Mouse (Mus musculus): ENCODE measurements at regions not wholly inside any gene's neighbourhood (a gene's known extent, or its start where the extent isn't known, plus 50 kb on each side); places are given as distances from the start of the nearest gene placed in this dataset.

DNA sequence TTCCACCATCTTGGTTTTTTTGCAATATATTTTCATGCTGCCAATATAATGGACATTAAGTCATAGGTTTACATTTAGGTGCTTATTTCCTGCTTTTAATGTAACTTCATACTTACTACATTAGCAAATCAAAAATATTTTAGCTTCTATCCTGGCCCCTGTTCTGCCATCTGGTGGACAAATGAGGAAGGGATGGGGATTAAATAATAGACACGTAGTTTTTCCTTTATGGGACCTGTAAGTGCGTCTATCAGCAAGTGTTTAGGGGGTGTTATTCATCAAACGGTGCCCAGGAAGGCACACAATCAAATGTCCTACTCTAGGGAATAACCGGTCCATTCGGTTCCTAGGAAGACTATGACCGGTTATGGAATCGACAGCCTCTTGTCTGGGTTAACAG is 160.6 kb upstream of the Ccdc122 start:
- no peaks in the 10 kb centered on the region for H3K36me3 ChIP-seq (replicated peaks)
- peak overlapping the region; percentile 25; the same call in 1 of the 2 replicates for H3K27ac ChIP-seq (replicated peaks)
- no peak overlapping the region for H3K4me3 ChIP-seq
- peak; percentile 35 for DNase-seq (ENCODE audit: low spot score)
- H3K4me1 ChIP-seq: peaks cover 28% of the 10 kb centered on the region
- no peaks in the 10 kb centered on the region for H3K27me3 ChIP-seq (replicated peaks; ENCODE audit: low read depth, poor library complexity, severe bottlenecking)
- 61% methylated on average over 7 of the region's 7 CpGs for WGBS
- H3K9me3 ChIP-seq: no peaks in the 10 kb centered on the region

DNA sequence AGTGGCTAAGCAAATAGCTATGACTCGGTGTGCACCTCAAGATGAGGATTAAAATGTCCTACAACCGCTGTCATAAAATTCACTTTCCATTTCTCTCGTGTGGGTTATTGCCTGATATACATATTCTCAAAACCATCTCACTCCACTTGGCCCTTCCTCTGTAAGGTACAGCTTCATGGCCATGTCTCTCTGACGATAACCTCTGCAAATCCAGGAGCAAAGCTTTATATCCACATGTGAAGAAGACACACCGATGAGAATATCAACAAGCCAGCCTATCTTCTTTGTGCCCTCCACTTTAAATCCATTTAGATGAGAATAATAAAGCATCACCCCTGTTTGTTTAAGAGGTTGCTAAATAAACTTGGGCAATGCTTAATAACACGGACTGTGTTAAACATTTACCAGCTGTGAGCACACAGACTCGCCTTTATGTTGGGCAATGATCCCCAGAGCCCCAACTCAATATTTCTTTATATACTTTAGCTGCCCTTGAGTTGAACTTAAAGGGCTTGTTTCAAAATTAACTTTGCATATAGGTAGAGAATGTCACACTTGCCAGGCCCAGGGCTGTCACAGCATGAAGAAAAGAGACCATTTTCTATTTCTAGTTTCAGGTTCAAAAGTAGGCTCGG is 161.2 kb upstream of the Ccdc122 start:
- H3K4me1 ChIP-seq: peaks cover 28% of the 10 kb centered on the region
- no peaks in the 10 kb centered on the region for H3K36me3 ChIP-seq (replicated peaks)
- no peak overlapping the region for H3K4me3 ChIP-seq
- H3K27me3 ChIP-seq (replicated peaks; ENCODE audit: low read depth, poor library complexity, severe bottlenecking): no peaks in the 10 kb centered on the region
- H3K27ac ChIP-seq (replicated peaks): peak overlapping the region; percentile 71; the same call in 1 of the 2 replicates
- no peak for DNase-seq (ENCODE audit: low spot score)
- no peaks in the 10 kb centered on the region for H3K9me3 ChIP-seq
- 63% methylated on average over 8 of the region's 8 CpGs for WGBS

DNA sequence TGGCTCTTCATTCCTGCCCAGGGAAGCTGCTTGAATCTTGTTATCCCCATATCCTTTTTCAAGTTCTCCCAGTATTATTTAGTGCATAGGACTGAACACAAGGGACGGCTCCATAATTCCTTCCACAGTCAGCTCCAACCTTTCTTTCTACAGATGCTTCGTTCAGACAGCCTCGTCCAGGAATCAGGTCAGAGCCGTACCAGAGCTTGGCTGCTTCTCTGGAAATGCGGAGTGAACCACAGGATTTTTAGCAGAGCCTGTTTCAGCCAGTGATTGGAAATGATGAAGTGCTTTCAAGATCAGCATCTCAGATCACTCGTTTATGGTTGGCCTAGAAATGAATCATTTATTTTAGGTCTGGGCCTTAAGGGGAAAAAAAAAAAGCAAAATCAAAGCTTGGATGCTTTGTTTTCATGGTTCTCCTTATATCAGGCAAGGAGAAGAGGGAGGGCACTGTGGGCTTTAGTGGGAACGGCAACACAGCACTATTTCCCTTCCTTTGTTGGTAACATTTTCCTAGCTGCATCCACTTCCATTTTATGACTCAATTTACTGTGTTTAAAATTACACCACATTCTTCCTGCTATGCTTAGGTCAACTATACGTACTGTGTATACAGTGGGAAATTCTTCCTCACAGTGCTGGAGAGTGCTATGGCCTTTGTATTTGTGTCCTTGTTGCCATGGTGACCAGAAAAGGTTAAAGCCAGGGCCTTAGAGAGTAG is 161.9 kb upstream of the Ccdc122 start:
- H3K4me3 ChIP-seq: no peak overlapping the region
- H3K27me3 ChIP-seq (replicated peaks; ENCODE audit: low read depth, poor library complexity, severe bottlenecking): no peaks in the 10 kb centered on the region
- peak; percentile 38 for DNase-seq (ENCODE audit: low spot score)
- no peaks in the 10 kb centered on the region for H3K36me3 ChIP-seq (replicated peaks)
- H3K4me1 ChIP-seq: peaks cover 28% of the 10 kb centered on the region
- H3K9me3 ChIP-seq: no peaks in the 10 kb centered on the region
- peak overlapping the region; percentile 71; the same call in 1 of the 2 replicates for H3K27ac ChIP-seq (replicated peaks)
- WGBS: 56% methylated on average over 8 of the region's 8 CpGs

GRCm38 (mm10) chr14:76873684-76874083 is 162.9 kb upstream of the Ccdc122 start:
- 80% methylated on average over 5 of the region's 5 CpGs for WGBS
- no peak overlapping the region for H3K27ac ChIP-seq (replicated peaks)

GRCm38 (mm10) chr14:76872976-76873375 is 163.6 kb upstream of the Ccdc122 start:
- H3K27me3 ChIP-seq (replicated peaks; ENCODE audit: low read depth, poor library complexity, severe bottlenecking): no peaks in the 10 kb centered on the region
- H3K9me3 ChIP-seq: no peaks in the 10 kb centered on the region
- no peak overlapping the region for H3K4me3 ChIP-seq
- 94% methylated on average over 6 of the region's 6 CpGs for WGBS
- H3K27ac ChIP-seq (replicated peaks): no peak overlapping the region
- H3K36me3 ChIP-seq (replicated peaks): no peaks in the 10 kb centered on the region
- no peak for DNase-seq (ENCODE audit: low spot score)
- H3K4me1 ChIP-seq: peaks cover 26% of the 10 kb centered on the region

More at GRCm38 (mm10) chr14:76873684-76874083, 162.9 kb upstream of the Ccdc122 start:
- no peak for DNase-seq (ENCODE audit: low spot score)
- Histone ChIP-seq H3K9me3 (no peaks in the 10 kb centered on the region), H3K4me1 (peaks cover 28% of the 10 kb centered on the region), H3K27me3 (replicated peaks; ENCODE audit: low read depth, poor library complexity, severe bottlenecking) (no peaks in the 10 kb centered on the region), H3K4me3 (no peak overlapping the region), H3K36me3 (replicated peaks) (no peaks in the 10 kb centered on the region)

- H3K9me3 ChIP-seq: no peaks in the 10 kb centered on the region
- peaks cover 26% of the 10 kb centered on the region for H3K4me1 ChIP-seq
- no peak for DNase-seq (ENCODE audit: low spot score)
- H3K27me3 ChIP-seq (replicated peaks; ENCODE audit: low read depth, poor library complexity, severe bottlenecking): no peaks in the 10 kb centered on the region
- H3K36me3 ChIP-seq (replicated peaks): no peaks in the 10 kb centered on the region
- 91% methylated on average over 7 of the region's 7 CpGs for WGBS
- H3K4me3 ChIP-seq: no peak overlapping the region
- no peak overlapping the region for H3K27ac ChIP-seq (replicated peaks)
Measured at GRCm38 (mm10) chr14:76872510-76872909, 164.1 kb upstream of the Ccdc122 start.

DNA sequence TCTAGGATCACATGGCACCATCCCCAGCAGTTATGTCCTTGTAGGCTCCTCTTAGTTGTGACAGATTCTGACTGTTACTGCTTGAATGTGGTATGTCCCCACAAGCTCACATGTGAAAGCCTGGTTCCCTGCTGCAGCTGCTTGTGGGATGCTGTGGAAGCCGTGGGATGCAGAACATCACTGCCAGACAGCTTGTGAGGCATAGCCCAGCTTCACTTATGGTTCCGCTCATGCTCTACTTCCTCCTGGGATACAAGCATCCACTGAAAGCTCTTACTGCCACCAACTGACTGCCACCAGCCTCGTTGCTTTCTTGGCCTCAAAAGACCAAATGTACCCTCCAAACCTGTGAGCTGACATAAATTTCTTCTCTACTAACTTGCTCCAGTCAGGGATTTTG is 167.7 kb upstream of the Ccdc122 start:
- H3K27me3 ChIP-seq (replicated peaks; ENCODE audit: low read depth, poor library complexity, severe bottlenecking): no peaks in the 10 kb centered on the region
- no peak overlapping the region for H3K4me3 ChIP-seq
- no peak for DNase-seq (ENCODE audit: low spot score)
- peaks cover 8% of the 10 kb centered on the region for H3K4me1 ChIP-seq
- H3K27ac ChIP-seq (replicated peaks): no peak overlapping the region
- no peaks in the 10 kb centered on the region for H3K9me3 ChIP-seq
- WGBS: 87% methylated on average over 3 of the region's 3 CpGs
- no peaks in the 10 kb centered on the region for H3K36me3 ChIP-seq (replicated peaks)

GRCm38 (mm10) chr14:76868131-76868530 is 168.4 kb upstream of the Ccdc122 start:
- no peaks in the 10 kb centered on the region for H3K9me3 ChIP-seq
- H3K36me3 ChIP-seq (replicated peaks): no peaks in the 10 kb centered on the region
- H3K4me3 ChIP-seq: no peak overlapping the region
- no peak for DNase-seq (ENCODE audit: low spot score)
- peaks cover 3% of the 10 kb centered on the region; the same call in 1 of the 2 replicates for H3K4me1 ChIP-seq
- 86% methylated on average over 5 of the region's 5 CpGs for WGBS
- H3K27ac ChIP-seq (replicated peaks): no peak overlapping the region
- H3K27me3 ChIP-seq (replicated peaks; ENCODE audit: low read depth, poor library complexity, severe bottlenecking): no peaks in the 10 kb centered on the region

DNA sequence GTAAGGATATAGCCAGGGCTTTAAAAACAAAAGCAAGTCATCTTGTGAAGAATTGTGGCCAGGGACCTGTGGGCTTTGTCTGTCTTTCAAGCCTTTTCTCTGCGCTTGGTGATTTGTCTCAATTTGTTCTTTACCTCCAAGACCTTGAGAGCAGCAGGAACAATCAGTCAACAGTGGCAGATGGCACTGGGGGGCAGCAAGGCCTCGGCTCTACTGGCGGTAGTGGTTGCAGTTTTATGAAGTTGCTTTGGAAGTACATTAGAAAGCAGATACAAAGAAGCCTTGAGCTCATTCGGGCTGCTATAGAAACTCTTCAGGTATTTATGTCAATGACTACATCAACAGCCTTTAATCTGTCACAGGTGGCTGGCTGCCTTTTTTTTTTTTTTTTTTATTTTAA is 171.9 kb upstream of the Ccdc122 start:
- peak overlapping the region; percentile 35; the same call in 1 of the 2 replicates for H3K27ac ChIP-seq (replicated peaks)
- H3K4me1 ChIP-seq: peaks cover 3% of the 10 kb centered on the region; the same call in 1 of the 2 replicates
- 67% methylated on average over 4 of the region's 4 CpGs for whole genome bisulfite sequencing
- no peak for DNase-seq (ENCODE audit: low spot score)
- no peak overlapping the region for H3K4me3 ChIP-seq
- H3K9me3 ChIP-seq: no peaks in the 10 kb centered on the region
- H3K36me3 ChIP-seq (replicated peaks): no peaks in the 10 kb centered on the region
- 0 out of 2 replicates have a peak, but pooled peaks cover 7% of the 10 kb centered on the region for H3K27me3 ChIP-seq (replicated peaks; ENCODE audit: low read depth, poor library complexity, severe bottlenecking)

DNA sequence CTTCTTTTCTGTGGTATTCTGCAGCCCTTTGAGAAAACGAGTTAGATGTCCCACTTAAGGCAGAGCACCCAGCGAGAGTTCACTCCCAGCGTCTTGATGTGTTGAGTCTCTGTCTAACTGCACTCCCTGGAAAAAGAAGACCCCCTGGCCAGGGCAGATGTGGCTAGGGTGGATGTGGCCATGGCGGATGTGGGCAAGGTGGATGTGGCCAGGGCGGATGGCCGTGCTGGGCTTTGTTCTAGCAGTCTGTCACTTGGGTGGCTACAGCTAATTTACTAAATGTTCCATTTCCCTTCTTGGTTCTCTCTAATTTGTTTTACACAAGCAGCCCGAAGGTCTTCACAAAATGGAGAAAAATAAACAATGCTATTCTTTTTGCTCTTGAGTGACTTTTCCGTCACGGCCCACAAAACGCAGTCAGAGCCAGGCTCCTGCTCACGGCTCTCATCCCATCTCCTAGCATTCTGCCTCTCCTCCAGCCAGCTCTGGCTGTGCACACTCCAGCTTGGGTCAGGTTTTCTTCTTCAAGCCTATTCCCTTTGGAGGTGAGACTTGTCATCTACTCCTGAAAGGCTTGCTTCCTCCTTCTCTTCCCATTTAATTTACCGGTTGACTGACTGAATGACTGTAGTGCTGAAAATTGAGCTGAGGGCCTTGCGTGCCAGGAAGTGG is 173.4 kb upstream of the Ccdc122 start:
- H3K27ac ChIP-seq (replicated peaks): no peak overlapping the region
- peaks cover 9% of the 10 kb centered on the region for H3K4me1 ChIP-seq
- 84% methylated on average over 13 of the region's 13 CpGs for WGBS
- DNase-seq (ENCODE audit: low spot score): no peak
- no peaks in the 10 kb centered on the region for H3K36me3 ChIP-seq (replicated peaks)
- H3K27me3 ChIP-seq (replicated peaks; ENCODE audit: low read depth, poor library complexity, severe bottlenecking): 0 out of 2 replicates have a peak, but pooled peaks cover 7% of the 10 kb centered on the region
- no peaks in the 10 kb centered on the region for H3K9me3 ChIP-seq
- no peak overlapping the region for H3K4me3 ChIP-seq

DNA sequence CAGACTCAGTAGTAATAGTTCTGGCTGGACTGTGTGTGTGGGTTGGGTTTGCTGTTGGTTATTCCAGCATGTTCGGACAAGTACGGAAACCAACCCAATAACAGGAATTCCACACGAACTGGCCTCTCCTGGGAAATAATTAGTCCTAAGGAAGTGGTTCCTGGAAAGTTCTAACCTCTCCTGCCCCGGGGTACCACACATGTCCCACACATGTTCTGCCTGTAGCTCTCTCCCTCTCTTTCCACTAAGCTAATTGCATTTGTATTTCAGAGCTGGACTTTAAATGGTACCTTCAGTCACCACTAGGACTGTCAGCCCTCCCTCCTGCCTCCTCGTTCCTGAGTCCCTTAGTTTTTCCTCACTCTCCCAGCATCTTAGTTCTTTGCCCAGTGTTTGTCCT is 178.2 kb upstream of the Ccdc122 start:
- H3K9me3 ChIP-seq: no peaks in the 10 kb centered on the region
- peaks cover 22% of the 10 kb centered on the region for H3K4me1 ChIP-seq
- H3K36me3 ChIP-seq (replicated peaks): no peaks in the 10 kb centered on the region
- H3K27me3 ChIP-seq (replicated peaks; ENCODE audit: low read depth, poor library complexity, severe bottlenecking): 0 out of 2 replicates have a peak, but pooled peaks cover 7% of the 10 kb centered on the region
- peak overlapping the region; percentile 45; the same call in 1 of the 2 replicates for H3K27ac ChIP-seq (replicated peaks)
- DNase-seq (ENCODE audit: low spot score): peak; percentile 62
- no peak overlapping the region for H3K4me3 ChIP-seq
- WGBS: 45% methylated on average over 5 of the region's 5 CpGs

GRCm38 (mm10) chr14:76857196-76857773 is 179.3 kb upstream of the Ccdc122 start:
- 71% methylated on average over 10 of the region's 10 CpGs for WGBS
- Histone ChIP-seq H3K4me3 (no peak overlapping the region), H3K4me1 (peaks cover 22% of the 10 kb centered on the region), H3K27me3 (replicated peaks; ENCODE audit: low read depth, poor library complexity, severe bottlenecking) (0 out of 2 replicates have a peak, but pooled peaks cover 4% of the 10 kb centered on the region), H3K9me3 (no peaks in the 10 kb centered on the region), H3K36me3 (replicated peaks) (no peaks in the 10 kb centered on the region), H3K27ac (replicated peaks) (peak overlapping the region; percentile 24; the same call in 1 of the 2 replicates)
- DNase-seq (ENCODE audit: low spot score): no peak
